Mouse (Mus musculus) erythroblast, embryonic 14.5 days (primary cell): Measurements from ENCODE around the gene Krt80.

Experiments
- GATA1 ChIP-seq: IDR thresholded peaks from 2 replicates; pipeline ENCODE4 v1.6.1; 2012; ENCODE audit warnings: low read length, inconsistent platforms, mixed read lengths
- TAL1 ChIP-seq: IDR thresholded peaks from 3 replicates; pipeline ENCODE4 v1.6.1; 2012; ENCODE audit warnings: low read length, inconsistent platforms, mixed read lengths

DNA sequence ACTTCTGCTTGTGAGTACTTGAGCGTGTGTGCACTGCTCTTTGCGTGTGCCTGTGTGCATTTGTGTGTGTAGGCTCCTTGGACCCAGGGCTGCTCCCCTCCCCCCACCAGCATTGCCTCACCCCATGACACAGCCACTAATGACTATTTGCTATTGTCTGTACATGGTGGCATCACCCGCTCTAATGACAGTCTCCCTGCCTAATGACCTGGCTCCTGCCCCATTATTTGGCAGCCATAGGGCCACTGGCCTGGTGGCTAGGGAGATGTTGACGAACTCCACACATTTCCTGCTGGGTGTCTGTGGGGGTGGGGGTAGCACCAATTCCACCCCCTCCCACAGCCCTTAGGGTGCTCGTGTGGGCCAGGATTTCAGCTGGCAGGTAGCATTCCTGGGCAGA is 8.7 kb upstream of the Krt80 start:
- TF ChIP-seq GATA1 (no peak), TAL1 (no peak)
